ENCODE assay signal across 11 mouse cellular contexts in genomic region chr2:26298856-26299230, GRCm38 (mm10). TPM values are rescaled to one million over a fixed set of nuclear protein-coding genes. Genes with fewer than 3 reads are reported as not detected.
DNase-seq lines count a peak whose midpoint lies in the region; ATAC-seq lines count a peak whose summit lies in the region.
"Had no signal": no experiment of that assay in that cellular context is flagged by ENCODE, and none has a peak within 500 bp of the region (broad histone marks: within the 10 kb centered on the region; RNA-seq: fewer than 3 reads in every experiment).

No protein-coding gene starts in this region.

- H3K36me3 ChIP-seq in heart, embryonic 15.5 days: no peaks in the 10 kb centered on the region
- H3K36me3 ChIP-seq in hindbrain, embryonic 14.5 days (replicated peaks; ENCODE audit: control insufficient read depth, insufficient read depth): no peaks in the 10 kb centered on the region
- no peaks in the 10 kb centered on the region for H3K36me3 ChIP-seq in neural tube, embryonic 14.5 days (ENCODE audit: control insufficient read depth, insufficient read depth, low read length)

- intact Hi-C loops in heart, postnatal 25 days (cut with DNase I): no loop called here

- 0 out of 2 replicates have a peak overlapping the region, but pooled peaks have one; percentile 5 for H3K9ac ChIP-seq in heart, embryonic 15.5 days
- peak overlapping the region; percentile 31 for H3K9ac ChIP-seq in hindbrain, embryonic 14.5 days
- H3K9ac ChIP-seq in neural tube, embryonic 14.5 days (replicated peaks; ENCODE audit: low read depth, low read length): peak overlapping the region; percentile 1; the same call in 1 of the 2 replicates

- no peak for DNase-seq in heart, postnatal 25 days (ENCODE audit: low spot score)
- peak; percentile 31 for DNase-seq in embryo, embryonic 10.5 days (ENCODE audit: low spot score)
- DNase-seq in hindbrain, embryonic 14.5 days (ENCODE audit: low spot score): no peak
- DNase-seq in urinary bladder, postnatal 25 days (ENCODE audit: low spot score): no peak
- no peak for DNase-seq in gastrocnemius, postnatal 4 days (ENCODE audit: low spot score in 2 of 2)
- no peak for DNase-seq in kidney, postnatal 4 days
- DNase-seq: kidney, postnatal 10 days; lung, postnatal 14 days had no signal

- peaks cover 44% of the 10 kb centered on the region for H3K4me1 ChIP-seq in heart, embryonic 15.5 days (replicated peaks)
- peaks cover 35% of the 10 kb centered on the region for H3K4me1 ChIP-seq in hindbrain, embryonic 14.5 days (replicated peaks; ENCODE audit: control insufficient read depth, insufficient read depth, low read length)
- peaks cover 32% of the 10 kb centered on the region for H3K4me1 ChIP-seq in neural tube, embryonic 14.5 days (ENCODE audit: control insufficient read depth, insufficient read depth, low read length)

- peak overlapping the region; percentile 59 for H3K4me2 ChIP-seq in heart, embryonic 15.5 days
- peak overlapping the region; percentile 37 for H3K4me2 ChIP-seq in hindbrain, embryonic 14.5 days (replicated peaks)
- H3K4me2 ChIP-seq in neural tube, embryonic 14.5 days (ENCODE audit: low read depth, low read length): peak overlapping the region; percentile 0; the same call in 1 of the 2 replicates

- ATAC-seq in heart, embryonic 15.5 days (replicated peaks; ENCODE audit: insufficient number of reproducible peaks, insufficient read depth, low FRiP score, low read depth): no peak
- ATAC-seq in hindbrain, embryonic 14.5 days (ENCODE audit: low FRiP score): peak; percentile 9
- ATAC-seq in neural tube, embryonic 14.5 days (ENCODE audit: low read depth): peak; percentile 50

- no peaks in the 10 kb centered on the region for H3K27me3 ChIP-seq in heart, embryonic 15.5 days
- H3K27me3 ChIP-seq in hindbrain, embryonic 14.5 days (ENCODE audit: control insufficient read depth, insufficient read depth, low read length): no peaks in the 10 kb centered on the region
- no peaks in the 10 kb centered on the region for H3K27me3 ChIP-seq in neural tube, embryonic 14.5 days (ENCODE audit: control insufficient read depth, insufficient read depth, low read length)

- H3K9me3 ChIP-seq in heart, embryonic 15.5 days (replicated peaks): no peaks in the 10 kb centered on the region
- H3K9me3 ChIP-seq in hindbrain, embryonic 14.5 days (ENCODE audit: control insufficient read depth, low read length): no peaks in the 10 kb centered on the region
- no peaks in the 10 kb centered on the region for H3K9me3 ChIP-seq in neural tube, embryonic 14.5 days (ENCODE audit: control insufficient read depth, low read length)

- H3K4me3 ChIP-seq in heart, embryonic 15.5 days: no peak overlapping the region
- no peak overlapping the region for H3K4me3 ChIP-seq in hindbrain, embryonic 14.5 days (replicated peaks; ENCODE audit: low read length)
- H3K4me3 ChIP-seq in neural tube, embryonic 14.5 days (ENCODE audit: low read depth, low read length): no peak overlapping the region

- 0 out of 2 replicates have a peak overlapping the region, but pooled peaks have one; percentile 31 for H3K27ac ChIP-seq in heart, embryonic 15.5 days
- H3K27ac ChIP-seq in hindbrain, embryonic 14.5 days: peak overlapping the region; percentile 80
- peak overlapping the region; percentile 65 for H3K27ac ChIP-seq in neural tube, embryonic 14.5 days (ENCODE audit: low read depth, low read length)

- 34% methylated on average over 4 of the region's 4 CpGs for whole genome bisulfite sequencing in heart, embryonic 15.5 days
- WGBS in hindbrain, embryonic 14.5 days: 5% methylated on average over 4 of the region's 4 CpGs
- WGBS in neural tube, embryonic 14.5 days: 9% methylated on average over 4 of the region's 4 CpGs

RNA-seq across cellular contexts. Expression of gene Ccdc187, which starts 4.5 kb away (rescaled TPM):
- 0.08 and 0.15 TPM in 2 replicates for polyA plus RNA-seq in heart, embryonic 15.5 days (2015; fragmentation: Nextera tagmentation; extraction: Ambion mirVana)
- total RNA-seq in heart, postnatal 25 days (2021): under 1 TPM; 0.08 to 0.18 TPM
- 0.25 and 0.29 TPM in 2 replicates for polyA plus RNA-seq in hindbrain, embryonic 14.5 days (2014; fragmentation: Nextera tagmentation; extraction: Ambion mirVana)
- 0.08 TPM in 1 of 2 replicates, not detected in the other for polyA plus RNA-seq in neural tube, embryonic 14.5 days (2014; fragmentation: Nextera tagmentation; extraction: Ambion mirVana)
- total RNA-seq in gastrocnemius, postnatal 4 days (2021): under 1 TPM; 0.10 to 0.15 TPM
- total RNA-seq: CH12.LX had no signal

RNA-seq across cellular contexts. Expression of gene Gpsm1, which starts 16.5 kb away (rescaled TPM):
- 64.4 and 71.6 TPM in 2 replicates for polyA plus RNA-seq in heart, embryonic 15.5 days (2015; fragmentation: Nextera tagmentation; extraction: Ambion mirVana)
- total RNA-seq in heart, postnatal 25 days (2021): 100 to 1,000 TPM; 195 to 226 TPM
- 96.7 and 101 TPM in 2 replicates for polyA plus RNA-seq in hindbrain, embryonic 14.5 days (2014; fragmentation: Nextera tagmentation; extraction: Ambion mirVana)
- polyA plus RNA-seq in neural tube, embryonic 14.5 days (2014; fragmentation: Nextera tagmentation; extraction: Ambion mirVana): 92.0 and 94.8 TPM in 2 replicates
- 10 to 100 TPM; 24.1 to 28.1 TPM for total RNA-seq in gastrocnemius, postnatal 4 days (2021)

RNA-seq across cellular contexts. Expression of gene Dnlz, which starts 53.1 kb away (rescaled TPM):
- polyA plus RNA-seq in heart, embryonic 15.5 days (2015; fragmentation: Nextera tagmentation; extraction: Ambion mirVana): 22.1 and 27.9 TPM in 2 replicates
- total RNA-seq in heart, postnatal 25 days (2021): 10 to 100 TPM; 20.0 to 21.8 TPM
- 27.7 and 28.3 TPM in 2 replicates for polyA plus RNA-seq in hindbrain, embryonic 14.5 days (2014; fragmentation: Nextera tagmentation; extraction: Ambion mirVana)
- polyA plus RNA-seq in neural tube, embryonic 14.5 days (2014; fragmentation: Nextera tagmentation; extraction: Ambion mirVana): 26.6 and 31.0 TPM in 2 replicates
- total RNA-seq in gastrocnemius, postnatal 4 days (2021): 10 to 100 TPM; 18.5 to 21.0 TPM

Comparison
In these comparisons a context has a peak if more than half of its experiments do, and no peak if none do; other contexts are left out.
1. H3K4me2 ChIP-seq: peak in every context shown above with its lines; median percentile 59 in heart, embryonic 15.5 days; 37 in hindbrain, embryonic 14.5 days; 0 in neural tube, embryonic 14.5 days.